ENCODE assay signal across 8 mouse cellular contexts in genomic region chr1:75168093-75168471, GRCm38 (mm10). TPM values are rescaled to one million over a fixed set of nuclear protein-coding genes. Genes with fewer than 3 reads are reported as not detected.
DNase-seq lines count a peak whose midpoint lies in the region; ATAC-seq lines count a peak whose summit lies in the region.

No protein-coding gene starts in this region.

- H3K9me3 ChIP-seq in kidney, embryonic 14.5 days (ENCODE audit: control insufficient read depth, low read length), result no peaks in the 10 kb centered on the region
- no peaks in the 10 kb centered on the region for H3K9me3 ChIP-seq in hindbrain, embryonic 14.5 days (ENCODE audit: control insufficient read depth, low read length)
- H3K9me3 ChIP-seq in midbrain, embryonic 14.5 days (ENCODE audit: control insufficient read depth, low read length), result no peaks in the 10 kb centered on the region

- H3K27me3 ChIP-seq in kidney, embryonic 14.5 days (ENCODE audit: control insufficient read depth, insufficient read depth, low read length), result no peaks in the 10 kb centered on the region
- H3K27me3 ChIP-seq in hindbrain, embryonic 14.5 days (ENCODE audit: control insufficient read depth, insufficient read depth, low read length), result no peaks in the 10 kb centered on the region
- no peaks in the 10 kb centered on the region for H3K27me3 ChIP-seq in midbrain, embryonic 14.5 days (ENCODE audit: control insufficient read depth, insufficient read depth, low read length)

- peak overlapping the region; percentile 70; the same call in 1 of the 2 replicates for H3K27ac ChIP-seq in kidney, embryonic 14.5 days (ENCODE audit: low read depth, low read length)
- H3K27ac ChIP-seq in brown adipose tissue, adult 24 weeks (replicated peaks; ENCODE audit: low read depth, low read length), result peak overlapping the region; percentile 70
- H3K27ac ChIP-seq in hindbrain, embryonic 14.5 days, result peak overlapping the region; percentile 88
- peak overlapping the region; percentile 85 for H3K27ac ChIP-seq in midbrain, embryonic 14.5 days (replicated peaks; ENCODE audit: low read depth, low read length)

- peaks cover 5% of the 10 kb centered on the region for H3K4me1 ChIP-seq in kidney, embryonic 14.5 days (ENCODE audit: control insufficient read depth, insufficient read depth, low read length)
- H3K4me1 ChIP-seq in brown adipose tissue, adult 24 weeks (ENCODE audit: control insufficient read depth, insufficient read depth, insufficient read length, low read length), result no peaks in the 10 kb centered on the region
- peaks cover 9% of the 10 kb centered on the region for H3K4me1 ChIP-seq in hindbrain, embryonic 14.5 days (replicated peaks; ENCODE audit: control insufficient read depth, insufficient read depth, low read length)
- H3K4me1 ChIP-seq in midbrain, embryonic 14.5 days (ENCODE audit: control insufficient read depth, insufficient read depth, low read length), result peaks cover 7% of the 10 kb centered on the region

- H3K36me3 ChIP-seq in kidney, embryonic 14.5 days (ENCODE audit: control insufficient read depth, insufficient read depth, low read length), result peaks cover 27% of the 10 kb centered on the region
- H3K36me3 ChIP-seq in hindbrain, embryonic 14.5 days (replicated peaks; ENCODE audit: control insufficient read depth, insufficient read depth), result peaks cover 33% of the 10 kb centered on the region
- peaks cover 31% of the 10 kb centered on the region for H3K36me3 ChIP-seq in midbrain, embryonic 14.5 days (ENCODE audit: control insufficient read depth, insufficient read depth, low read length)

- peak overlapping the region; percentile 68; the same call in 1 of the 2 replicates for H3K9ac ChIP-seq in kidney, embryonic 14.5 days (ENCODE audit: low read depth, low read length)
- peak overlapping the region; percentile 80 for H3K9ac ChIP-seq in hindbrain, embryonic 14.5 days
- H3K9ac ChIP-seq in midbrain, embryonic 14.5 days (replicated peaks; ENCODE audit: low read length), result peak overlapping the region; percentile 34; the same call in 1 of the 2 replicates

- peak; percentile 14 for ATAC-seq in kidney, embryonic 14.5 days (ENCODE audit: low FRiP score, low TSS enrichment)
- ATAC-seq in hindbrain, embryonic 14.5 days (ENCODE audit: low FRiP score), result no peak
- peak; percentile 25; the same call in 1 of the 2 replicates for ATAC-seq in midbrain, embryonic 14.5 days (ENCODE audit: low FRiP score, low TSS enrichment)

- peak overlapping the region; percentile 48 for H3K4me2 ChIP-seq in kidney, embryonic 14.5 days (replicated peaks; ENCODE audit: low read depth, low read length)
- H3K4me2 ChIP-seq in hindbrain, embryonic 14.5 days (replicated peaks), result peak overlapping the region; percentile 68
- H3K4me2 ChIP-seq in midbrain, embryonic 14.5 days (ENCODE audit: low read length), result peak overlapping the region; percentile 72

- no peak for DNase-seq in kidney, adult 18-20 months
- no peak for DNase-seq in hindbrain, embryonic 14.5 days (ENCODE audit: low spot score)
- DNase-seq in midbrain, embryonic 14.5 days, result no peak
- no peak for DNase-seq in embryo, embryonic 9.5 days (ENCODE audit: extremely low spot score)
- DNase-seq in urinary bladder, adult 18-20 months (ENCODE audit: low spot score in 2 of 2), result no peak
- DNase-seq in thymus, postnatal 14 days, result no peak

- H3K4me3 ChIP-seq in kidney, embryonic 14.5 days (ENCODE audit: low read length), result peak overlapping the region; percentile 68
- H3K4me3 ChIP-seq in brown adipose tissue, adult 24 weeks (ENCODE audit: insufficient read depth, low read depth, low read length), result peak overlapping the region; percentile 55
- peak overlapping the region; percentile 79 for H3K4me3 ChIP-seq in hindbrain, embryonic 14.5 days (replicated peaks; ENCODE audit: low read length)
- H3K4me3 ChIP-seq in midbrain, embryonic 14.5 days (replicated peaks; ENCODE audit: low read depth, low read length), result peak overlapping the region; percentile 77

- WGBS in kidney, embryonic 14.5 days, result 9% methylated on average over 7 of the region's 7 CpGs
- 7% methylated on average over 7 of the region's 7 CpGs for WGBS in hindbrain, embryonic 14.5 days
- 9% methylated on average over 7 of the region's 7 CpGs for WGBS in midbrain, embryonic 14.5 days

RNA-seq across cellular contexts. Expression of gene Zfand2b, which starts 0.4 kb away (rescaled TPM):
- 39.6 and 40.0 TPM in 2 replicates for polyA plus RNA-seq in kidney, embryonic 14.5 days (2014; fragmentation: Nextera tagmentation; extraction: Ambion mirVana)
- 15.2 and 21.5 TPM in 2 replicates for polyA plus RNA-seq in brown adipose tissue, adult 24 weeks (2012; ENCODE audit: insufficient read depth, insufficient read length, missing spikeins)
- polyA plus RNA-seq in hindbrain, embryonic 14.5 days (2014; fragmentation: Nextera tagmentation; extraction: Ambion mirVana), result 36.7 and 38.0 TPM in 2 replicates
- 34.5 and 34.8 TPM in 2 replicates for polyA plus RNA-seq in midbrain, embryonic 14.5 days (2014; fragmentation: Nextera tagmentation; extraction: Ambion mirVana)

RNA-seq across cellular contexts. Expression of gene Abcb6, which starts 12.1 kb away (rescaled TPM):
- 19.4 and 23.8 TPM in 2 replicates for polyA plus RNA-seq in kidney, embryonic 14.5 days (2014; fragmentation: Nextera tagmentation; extraction: Ambion mirVana)
- polyA plus RNA-seq in brown adipose tissue, adult 24 weeks (2012; ENCODE audit: insufficient read depth, insufficient read length, missing spikeins), result 17.8 and 28.8 TPM in 2 replicates
- polyA plus RNA-seq in hindbrain, embryonic 14.5 days (2014; fragmentation: Nextera tagmentation; extraction: Ambion mirVana), result 39.0 and 39.7 TPM in 2 replicates
- polyA plus RNA-seq in midbrain, embryonic 14.5 days (2014; fragmentation: Nextera tagmentation; extraction: Ambion mirVana), result 35.5 and 36.3 TPM in 2 replicates

RNA-seq across cellular contexts. Expression of gene Ankzf1, which starts 23.9 kb away (rescaled TPM):
- polyA plus RNA-seq in kidney, embryonic 14.5 days (2014; fragmentation: Nextera tagmentation; extraction: Ambion mirVana), result 16.7 and 21.1 TPM in 2 replicates
- 3.6 and 7.0 TPM in 2 replicates for polyA plus RNA-seq in brown adipose tissue, adult 24 weeks (2012; ENCODE audit: insufficient read depth, insufficient read length, missing spikeins)
- 16.7 and 18.4 TPM in 2 replicates for polyA plus RNA-seq in hindbrain, embryonic 14.5 days (2014; fragmentation: Nextera tagmentation; extraction: Ambion mirVana)
- polyA plus RNA-seq in midbrain, embryonic 14.5 days (2014; fragmentation: Nextera tagmentation; extraction: Ambion mirVana), result 18.1 and 19.7 TPM in 2 replicates

RNA-seq across cellular contexts. Expression of gene Atg9a, which starts 23.9 kb away (rescaled TPM):
- polyA plus RNA-seq in kidney, embryonic 14.5 days (2014; fragmentation: Nextera tagmentation; extraction: Ambion mirVana), result 18.5 and 26.0 TPM in 2 replicates
- polyA plus RNA-seq in brown adipose tissue, adult 24 weeks (2012; ENCODE audit: insufficient read depth, insufficient read length, missing spikeins), result 13.6 and 21.0 TPM in 2 replicates
- polyA plus RNA-seq in hindbrain, embryonic 14.5 days (2014; fragmentation: Nextera tagmentation; extraction: Ambion mirVana), result 53.6 and 59.5 TPM in 2 replicates
- polyA plus RNA-seq in midbrain, embryonic 14.5 days (2014; fragmentation: Nextera tagmentation; extraction: Ambion mirVana), result 40.7 and 47.8 TPM in 2 replicates

RNA-seq across cellular contexts. Expression of gene Retreg2, which starts 25.5 kb away (rescaled TPM):
- polyA plus RNA-seq in kidney, embryonic 14.5 days (2014; fragmentation: Nextera tagmentation; extraction: Ambion mirVana), result 36.6 and 56.0 TPM in 2 replicates
- 30.7 and 39.4 TPM in 2 replicates for polyA plus RNA-seq in brown adipose tissue, adult 24 weeks (2012; ENCODE audit: insufficient read depth, insufficient read length, missing spikeins)
- 136 and 156 TPM in 2 replicates for polyA plus RNA-seq in hindbrain, embryonic 14.5 days (2014; fragmentation: Nextera tagmentation; extraction: Ambion mirVana)
- 126 and 133 TPM in 2 replicates for polyA plus RNA-seq in midbrain, embryonic 14.5 days (2014; fragmentation: Nextera tagmentation; extraction: Ambion mirVana)
